Mouse (Mus musculus) gastrocnemius, adult 8-10 months (tissue): ENCODE data around the gene Trip11. TPM values are rescaled to one million over a fixed set of nuclear protein-coding genes. Genes with fewer than 3 reads are reported as not detected.
"Not testable (repeated sequence)": the region's sequence is repeated elsewhere in the genome, so short reads cannot be mapped to it uniquely, and the experiment has no call there.

ENCODE experiments used
- DNase-seq, 2 experiments: peaks; one replicate each; pipeline ENCODE4 v3.0.0; 2022; ENCODE audit warnings: low spot score in 2 of 2
- total RNA-seq, 4 experiments: library from RNA; stranded (reverse); gene quantifications; 2 replicates each; pipeline ENCODE4 v1.2.4; 2022

Gene Trip11
- 10 to 100 TPM; 22.1 to 26.8 (median 23.4) TPM for total RNA-seq

GRCm38 (mm10) chr12:101912626-101913490 is at the start of gene Trip11:
Trip11 (minus strand) TSS chr12:101913267.
- peak; percentile 84 to 87 for DNase-seq

GRCm38 (mm10) chr12:101958960-101959780 is 46.1 kb upstream of the Trip11 start:
- not testable (repeated sequence) for DNase-seq

GRCm38 (mm10) chr12:101958556-101958955 is 45.5 kb upstream of the Trip11 start:
- no peak for DNase-seq

GRCm38 (mm10) chr12:101957942-101958544 is 45.0 kb upstream of the Trip11 start, which contains the start of gene Atxn3:
Atxn3 (minus strand) TSS chr12:101958246.
- peak; percentile 93 to 96 for DNase-seq

- no peak for DNase-seq
Observed at GRCm38 (mm10) chr12:101957079-101957941, 44.2 kb upstream of the Trip11 start.

GRCm38 (mm10) chr12:101955821-101956220 is 42.8 kb upstream of the Trip11 start:
- DNase-seq = not testable (repeated sequence)

- DNase-seq = no peak
Observed at GRCm38 (mm10) chr12:101948801-101949200, 35.7 kb upstream of the Trip11 start.

- no peak for DNase-seq
Observed at GRCm38 (mm10) chr12:101947986-101948385, 34.9 kb upstream of the Trip11 start.

- DNase-seq = no peak
Observed at GRCm38 (mm10) chr12:101937572-101937971, 24.5 kb upstream of the Trip11 start.

- DNase-seq = no peak
Observed at GRCm38 (mm10) chr12:101935223-101935622, 22.2 kb upstream of the Trip11 start.

GRCm38 (mm10) chr12:101928423-101928822 is 15.4 kb upstream of the Trip11 start:
- no peak for DNase-seq

GRCm38 (mm10) chr12:101922313-101922712 is 9.2 kb upstream of the Trip11 start:
- no peak for DNase-seq

GRCm38 (mm10) chr12:101919847-101920246 is 6.8 kb upstream of the Trip11 start:
- no peak for DNase-seq

- no peak for DNase-seq
Observed at GRCm38 (mm10) chr12:101917165-101917564, 4.1 kb upstream of the Trip11 start.

- no peak for DNase-seq
Observed at GRCm38 (mm10) chr12:101911346-101911745, 1.7 kb downstream of the Trip11 start.

GRCm38 (mm10) chr12:101910360-101910759 is 2.7 kb downstream of the Trip11 start:
- no peak for DNase-seq

- DNase-seq = no peak
Observed at GRCm38 (mm10) chr12:101905817-101906216, 7.2 kb downstream of the Trip11 start.

- DNase-seq = no peak
Observed at GRCm38 (mm10) chr12:101904906-101905305, 8.2 kb downstream of the Trip11 start.

- DNase-seq = no peak
Observed at GRCm38 (mm10) chr12:101904170-101904569, 8.9 kb downstream of the Trip11 start.

GRCm38 (mm10) chr12:101899671-101900245 is 13.3 kb downstream of the Trip11 start:
- no peak for DNase-seq
